Mouse (Mus musculus): Measurements from ENCODE around the gene I0C0044D17Rik. TPM values are rescaled to one million over a fixed set of nuclear protein-coding genes. Genes with fewer than 3 reads are reported as not detected.
"Not testable (repeated sequence)": the region's sequence is repeated elsewhere in the genome, so short reads cannot be mapped to it uniquely, and the experiment has no call there.

Gene I0C0044D17Rik
- not detected for total RNA-seq (2021)
- long read RNA-seq, experiment 1: 0 reads
- long read RNA-seq, experiment 2: 0 reads

- not testable (repeated sequence) for DNase-seq
Observed at GRCm38 (mm10) chr4:98823740-98824139, at the start of gene I0C0044D17Rik. I0C0044D17Rik (minus strand) TSS chr4:98823840.

- DNase-seq: no peak
Observed at GRCm38 (mm10) chr4:98865386-98866237, 42.0 kb upstream of the I0C0044D17Rik start.

GRCm38 (mm10) chr4:98864546-98864945 is 40.9 kb upstream of the I0C0044D17Rik start:
- no peak for DNase-seq

GRCm38 (mm10) chr4:98864094-98864493 is 40.5 kb upstream of the I0C0044D17Rik start:
- no peak for DNase-seq

- no peak for DNase-seq
Observed at GRCm38 (mm10) chr4:98863451-98863850, 39.8 kb upstream of the I0C0044D17Rik start.

- DNase-seq: no peak
Observed at GRCm38 (mm10) chr4:98858151-98858855, 34.7 kb upstream of the I0C0044D17Rik start.

GRCm38 (mm10) chr4:98857037-98857648 is 33.5 kb upstream of the I0C0044D17Rik start:
- DNase-seq: no peak

- DNase-seq: no peak
Observed at GRCm38 (mm10) chr4:98853926-98854325, 30.3 kb upstream of the I0C0044D17Rik start.

- DNase-seq: not testable (repeated sequence)
Observed at GRCm38 (mm10) chr4:98850485-98850884, 26.8 kb upstream of the I0C0044D17Rik start.

- no peak for DNase-seq
Observed at GRCm38 (mm10) chr4:98847120-98847885, 23.7 kb upstream of the I0C0044D17Rik start.

- no peak for DNase-seq
Observed at GRCm38 (mm10) chr4:98846396-98846795, 22.8 kb upstream of the I0C0044D17Rik start.

- DNase-seq: no peak
Observed at GRCm38 (mm10) chr4:98845687-98846125, 22.1 kb upstream of the I0C0044D17Rik start.

GRCm38 (mm10) chr4:98845201-98845600 is 21.6 kb upstream of the I0C0044D17Rik start:
- DNase-seq: no peak

- DNase-seq: no peak
Observed at GRCm38 (mm10) chr4:98843906-98844597, 20.4 kb upstream of the I0C0044D17Rik start.

GRCm38 (mm10) chr4:98841251-98841650 is 17.6 kb upstream of the I0C0044D17Rik start:
- DNase-seq: not testable (repeated sequence)

- DNase-seq: no peak
Observed at GRCm38 (mm10) chr4:98840526-98840925, 16.9 kb upstream of the I0C0044D17Rik start.

GRCm38 (mm10) chr4:98838913-98839312 is 15.3 kb upstream of the I0C0044D17Rik start:
- DNase-seq: no peak

GRCm38 (mm10) chr4:98837715-98838505 is 14.3 kb upstream of the I0C0044D17Rik start:
- no peak for DNase-seq

GRCm38 (mm10) chr4:98836519-98836918 is 12.9 kb upstream of the I0C0044D17Rik start:
- no peak for DNase-seq

- no peak for DNase-seq
Observed at GRCm38 (mm10) chr4:98834782-98835181, 11.1 kb upstream of the I0C0044D17Rik start.
